Mouse (Mus musculus) forebrain, embryonic 10.5 days (tissue): ENCODE data around the gene Kyat1. TPM values are rescaled to one million over a fixed set of nuclear protein-coding genes. Genes with fewer than 3 reads are reported as not detected.
"Not testable (repeated sequence)": the region's sequence is repeated elsewhere in the genome, so short reads cannot be mapped to it uniquely, and the experiment has no call there.

Experiments
- DNase-seq: peaks from one replicate; pipeline ENCODE4 v3.0.0-alpha.2; 2017; ENCODE audit warnings: low spot score; ENCODE audit errors: extremely low spot score
- H3K27ac ChIP-seq: fragments of 300-500 bp; sonication (generic); 2 replicates; pipeline ENCODE4 v1.5.1; 2016; ENCODE audit warnings: mild to moderate bottlenecking
- H3K27me3 ChIP-seq: fragments of 300-500 bp; sonication (generic); 2 replicates; pipeline ENCODE4 v1.6.1; 2016; ENCODE audit warnings: mild to moderate bottlenecking; ENCODE audit not compliant: poor library complexity, severe bottlenecking
- H3K36me3 ChIP-seq: fragments of 300-500 bp; sonication (generic); replicated peaks from 2 replicates; pipeline ENCODE4 v1.6.1; 2016; ENCODE audit warnings: mild to moderate bottlenecking, moderate library complexity
- H3K4me1 ChIP-seq: fragments of 300-500 bp; sonication (generic); 2 replicates; pipeline ENCODE4 v1.6.1; 2016
- H3K4me3 ChIP-seq: fragments of 300-500 bp; sonication (generic); 2 replicates; pipeline ENCODE4 v1.5.1; 2016; ENCODE audit warnings: mild to moderate bottlenecking, moderate library complexity
- H3K9me3 ChIP-seq: fragments of 300-500 bp; sonication (generic); 2 replicates; pipeline ENCODE4 v1.6.1; 2016; ENCODE audit warnings: mild to moderate bottlenecking, moderate library complexity
- WGBS: fragments of 180-500 bp; shearing (Covaris S2); methylation state at CpG from one replicate; pipeline ENCODE4 v1.1.7; 2016; 5-methylcytosine and 5-hydroxymethylcytosine counted together
- polyA plus RNA-seq: library from polyadenylated mRNA; unstranded; fragments of >200 nt; fragmentation: Nextera tagmentation; extraction: Ambion mirVana; gene quantifications from 2 replicates; pipeline ENCODE4 v1.2.1, GENCODE M21; 2016

Gene Kyat1
- polyA plus RNA-seq, 1 experiment from 2014 or later: 8.6 TPM

DNA sequence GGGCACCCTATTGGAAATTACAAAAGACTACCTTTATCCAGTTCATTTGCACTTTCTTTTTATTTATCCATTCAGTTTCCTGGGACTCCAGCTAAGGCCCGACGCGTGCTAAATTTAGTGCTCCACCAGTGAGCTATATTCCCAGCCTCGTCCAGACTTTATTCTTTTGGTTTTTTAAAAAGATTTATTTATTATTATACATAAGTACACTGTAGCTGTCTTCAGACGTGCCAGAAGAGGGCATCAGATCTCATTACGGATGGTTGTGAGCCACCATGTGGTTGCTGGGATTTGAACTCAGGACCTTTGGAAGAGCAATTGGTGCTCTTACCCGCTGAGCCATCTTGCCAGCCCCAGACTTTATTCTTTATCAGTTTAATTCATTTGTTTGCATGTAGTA lies 26.9 kb downstream of the Kyat1 start:
- Histone ChIP-seq H3K4me3 (peak overlapping the region; percentile 61), H3K27ac (peak overlapping the region; percentile 80), H3K36me3 (peaks cover 37% of the 10 kb centered on the region), H3K4me1 (peaks cover 18% of the 10 kb centered on the region)
- DNase-seq, H3K27me3 ChIP-seq, H3K9me3 ChIP-seq: not testable (repeated sequence)
- 61% methylated on average over 7 of the region's 7 CpGs for WGBS

DNA sequence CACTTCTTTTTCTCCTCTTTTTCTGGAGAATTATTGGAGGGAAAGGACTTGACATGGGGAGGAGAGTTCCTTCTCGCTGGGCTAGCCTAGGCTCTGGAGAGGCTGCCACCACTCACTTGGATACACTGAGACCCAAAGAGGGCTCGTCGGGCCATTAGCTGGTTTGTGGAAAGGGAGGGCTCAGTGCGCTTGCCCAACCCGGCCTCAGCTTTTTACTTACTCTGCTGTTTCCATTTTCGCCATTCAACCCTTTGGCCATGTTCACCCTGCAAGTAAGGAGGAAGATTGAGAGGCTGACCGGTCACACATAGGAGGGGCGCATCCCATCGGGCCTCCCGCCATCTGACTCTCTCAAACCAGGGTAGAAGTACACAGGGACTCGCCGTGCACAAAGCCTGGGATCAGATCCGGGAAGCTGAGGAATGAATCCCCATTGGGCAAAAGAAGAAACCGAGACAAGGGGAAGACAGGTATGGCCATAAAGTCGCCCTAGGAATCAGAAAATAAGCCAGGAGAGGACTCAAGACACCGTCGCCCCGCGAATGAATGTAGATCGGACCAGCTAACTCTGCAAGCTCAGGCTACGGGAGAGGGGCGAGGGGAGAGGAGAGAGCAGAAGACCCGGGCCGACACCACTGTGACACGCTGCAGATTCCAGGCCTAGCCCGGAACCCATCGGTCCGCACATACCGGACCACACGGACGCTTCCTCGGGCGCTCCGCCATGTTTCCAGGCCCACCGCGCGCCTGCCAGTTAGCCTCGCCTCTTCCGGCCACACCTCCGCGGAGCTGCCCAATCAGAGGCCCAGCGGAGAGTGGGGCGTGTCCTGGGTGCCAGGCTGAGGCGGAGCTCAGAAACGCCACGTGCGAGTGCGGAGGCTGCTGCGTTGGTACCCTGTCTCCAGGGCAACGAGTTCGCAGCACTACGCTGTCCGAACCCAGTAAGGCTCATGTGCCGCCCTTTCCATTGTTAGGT lies 27.7 kb downstream of the Kyat1 start, which contains the start of gene Spout1:
Gene Spout1, minus strand, starts transcription at position 760 of the 976 bp plus-strand sequence.
- peak; percentile 97 for DNase-seq
- Histone ChIP-seq H3K27me3 (peaks cover 2% of the 10 kb centered on the region), H3K9me3 (peaks cover 8% of the 10 kb centered on the region; the same call in 1 of the 2 replicates), H3K4me3 (peak within 1 kb of the TSS; percentile 61), H3K36me3 (peaks cover 45% of the 10 kb centered on the region), H3K27ac (peak within 1 kb of the TSS; percentile 80), H3K4me1 (peaks cover 18% of the 10 kb centered on the region)
- WGBS: 4% methylated on average over 54 of the region's 54 CpGs

DNA sequence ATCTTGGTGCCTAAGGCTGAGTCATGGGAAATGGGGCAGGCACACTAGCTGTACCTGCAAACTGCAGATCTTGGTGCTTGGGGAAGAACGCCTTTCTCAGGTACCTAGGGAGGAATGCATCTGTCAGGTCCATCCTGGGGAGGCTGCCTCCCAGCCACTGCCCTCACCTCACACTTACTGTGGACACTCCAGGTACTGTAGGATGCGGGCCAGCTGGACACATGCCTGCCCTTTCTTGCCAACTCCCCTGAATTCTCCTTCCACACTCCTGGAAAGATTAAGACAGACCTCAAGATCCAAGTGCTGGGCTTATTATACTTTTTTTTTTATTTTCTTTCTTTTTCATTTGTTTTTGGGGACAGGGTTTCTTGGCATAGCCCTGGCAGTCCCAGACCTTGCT lies 29.1 kb downstream of the Kyat1 start:
- Histone ChIP-seq H3K4me1 (peaks cover 30% of the 10 kb centered on the region), H3K27ac (no peak overlapping the region), H3K36me3 (peaks cover 55% of the 10 kb centered on the region), H3K4me3 (peak overlapping the region; percentile 61; the same call in 1 of the 2 replicates), H3K27me3 (peaks cover 11% of the 10 kb centered on the region), H3K9me3 (peaks cover 8% of the 10 kb centered on the region; the same call in 1 of the 2 replicates)
- 96% methylated on average over 2 of the region's 2 CpGs for WGBS
- DNase-seq: no peak

DNA sequence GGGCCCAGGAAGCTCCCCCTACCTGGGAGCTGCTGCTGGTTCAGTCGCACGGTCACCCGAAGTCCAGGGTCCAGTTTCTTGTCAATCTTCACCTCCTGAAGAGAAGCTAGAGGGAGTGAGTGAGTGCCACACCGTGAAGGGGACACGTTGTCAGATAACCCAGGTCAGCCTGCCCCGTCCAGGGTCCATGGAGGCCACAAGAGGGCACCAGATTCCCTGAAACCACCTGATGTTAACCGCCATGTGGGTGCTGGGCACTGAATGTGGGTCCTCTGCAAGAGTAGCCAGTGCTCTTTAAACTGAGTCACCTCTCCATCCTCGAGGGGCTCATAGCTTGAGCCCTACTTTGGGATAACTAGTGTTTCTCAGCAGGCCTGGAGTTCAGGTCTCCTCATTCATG lies 29.8 kb downstream of the Kyat1 start:
- 88% methylated on average over 8 of the region's 8 CpGs for WGBS
- H3K27ac ChIP-seq: no peak overlapping the region
- H3K4me3 ChIP-seq: 0 out of 2 replicates have a peak overlapping the region, but pooled peaks have one; percentile 5
- H3K27me3 ChIP-seq: peaks cover 11% of the 10 kb centered on the region
- H3K36me3 ChIP-seq: peaks cover 55% of the 10 kb centered on the region
- peaks cover 37% of the 10 kb centered on the region for H3K4me1 ChIP-seq
- no peak for DNase-seq
- peaks cover 8% of the 10 kb centered on the region; the same call in 1 of the 2 replicates for H3K9me3 ChIP-seq

- H3K9me3 ChIP-seq: peaks cover 8% of the 10 kb centered on the region; the same call in 1 of the 2 replicates
- WGBS: 96% methylated on average over 20 of the region's 20 CpGs
- H3K36me3 ChIP-seq: peaks cover 55% of the 10 kb centered on the region
- DNase-seq: no peak
- no peak overlapping the region for H3K27ac ChIP-seq
- 0 out of 2 replicates have a peak overlapping the region, but pooled peaks have one; percentile 3 for H3K4me3 ChIP-seq
- peaks cover 11% of the 10 kb centered on the region for H3K27me3 ChIP-seq
- peaks cover 37% of the 10 kb centered on the region for H3K4me1 ChIP-seq
These were observed 32.0 kb downstream of the Kyat1 start for GRCm38 (mm10) chr2:30173541-30174240.

DNA sequence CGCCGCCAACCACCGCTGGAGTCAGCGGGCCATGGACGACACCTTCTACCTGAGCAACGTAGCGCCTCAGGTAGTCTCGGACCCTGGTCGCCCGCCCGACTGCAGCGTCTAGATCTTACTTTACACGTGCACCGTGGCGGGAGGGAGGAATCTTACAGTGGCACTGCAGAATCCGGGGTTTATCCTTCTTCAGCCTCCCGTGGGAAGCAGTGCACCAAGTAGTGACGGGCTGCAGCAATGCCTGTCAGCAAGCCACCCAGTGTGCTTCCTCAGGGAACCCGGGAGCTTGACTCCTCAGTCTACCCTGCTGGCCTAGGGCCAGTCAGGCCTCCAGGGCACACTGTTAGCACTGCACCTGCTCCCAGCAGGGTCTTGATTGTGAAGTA lies 33.7 kb downstream of the Kyat1 start:
- Histone ChIP-seq H3K4me1 (peaks cover 24% of the 10 kb centered on the region), H3K4me3 (peak overlapping the region; percentile 71), H3K27ac (peak overlapping the region; percentile 91), H3K36me3 (peaks cover 50% of the 10 kb centered on the region), H3K9me3 (peaks cover 16% of the 10 kb centered on the region; the same call in 1 of the 2 replicates), H3K27me3 (peaks cover 11% of the 10 kb centered on the region)
- 4% methylated on average over 19 of the region's 19 CpGs for WGBS
- peak; percentile 26 for DNase-seq

DNA sequence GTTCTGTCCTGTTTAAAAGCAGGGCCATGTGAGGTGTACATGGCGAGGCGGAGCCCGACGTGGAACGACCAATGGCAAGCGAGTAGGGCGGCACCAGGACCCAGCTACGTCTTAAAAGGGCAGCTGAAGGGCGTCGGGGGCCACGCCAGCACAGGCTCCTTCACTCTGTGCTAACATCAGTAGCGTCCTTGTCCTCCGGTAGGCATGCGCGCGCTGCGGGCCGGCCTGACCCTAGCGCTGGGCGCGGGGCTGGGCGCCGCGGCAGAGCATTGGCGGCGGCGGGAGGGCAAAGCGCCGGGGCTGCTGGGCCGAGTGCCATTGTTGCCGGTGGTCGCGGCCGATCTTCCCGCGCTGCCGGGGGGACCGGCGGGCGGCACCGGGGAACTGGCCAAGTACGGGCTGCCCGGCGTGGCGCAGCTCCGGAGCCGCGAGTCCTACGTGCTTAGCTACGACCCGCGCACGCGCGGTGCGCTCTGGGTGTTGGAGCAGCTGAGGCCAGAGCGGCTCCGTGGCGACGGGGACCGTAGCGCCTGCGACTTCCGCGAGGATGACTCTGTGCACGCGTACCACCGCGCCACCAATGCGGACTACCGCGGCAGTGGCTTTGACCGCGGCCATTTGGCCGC lies 34.2 kb downstream of the Kyat1 start, which contains the start of gene Endog:
Gene Endog, plus strand, starts transcription at position 123 of the 626 bp plus-strand sequence.
- Histone ChIP-seq H3K27me3 (peaks cover 11% of the 10 kb centered on the region), H3K4me3 (peak within 1 kb of the TSS; percentile 71), H3K9me3 (peaks cover 19% of the 10 kb centered on the region), H3K36me3 (peaks cover 45% of the 10 kb centered on the region), H3K4me1 (peaks cover 20% of the 10 kb centered on the region), H3K27ac (peak within 1 kb of the TSS; percentile 91)
- under 1% methylated on average over 71 of the region's 75 CpGs for WGBS
- peak; percentile 87 for DNase-seq

DNA sequence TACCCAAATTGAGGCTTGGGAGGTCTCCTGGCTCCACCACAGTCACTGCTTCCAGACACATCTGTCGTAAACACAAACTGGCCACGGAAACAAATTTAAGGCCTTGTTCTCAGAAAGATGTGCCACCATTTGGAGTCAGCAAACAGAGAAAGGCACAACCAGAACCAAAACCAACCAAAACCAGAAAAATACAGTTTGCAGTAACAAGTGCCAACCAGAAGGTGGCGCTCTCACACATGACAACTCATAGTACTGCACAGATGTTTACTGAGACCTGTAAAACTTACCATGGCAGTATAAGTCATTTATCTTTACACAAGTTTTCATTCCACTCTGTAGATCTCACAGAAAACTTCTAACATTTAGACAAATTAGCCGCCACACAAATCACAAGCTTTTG lies 39.0 kb downstream of the Kyat1 start:
- H3K27me3 ChIP-seq: no peaks in the 10 kb centered on the region
- H3K36me3 ChIP-seq: no peaks in the 10 kb centered on the region
- H3K9me3 ChIP-seq: peaks cover 24% of the 10 kb centered on the region
- H3K27ac ChIP-seq: no peak overlapping the region
- no peak for DNase-seq
- 54% methylated on average over 4 of the region's 4 CpGs for WGBS
- H3K4me1 ChIP-seq: peaks cover 9% of the 10 kb centered on the region
- H3K4me3 ChIP-seq: no peak overlapping the region

DNA sequence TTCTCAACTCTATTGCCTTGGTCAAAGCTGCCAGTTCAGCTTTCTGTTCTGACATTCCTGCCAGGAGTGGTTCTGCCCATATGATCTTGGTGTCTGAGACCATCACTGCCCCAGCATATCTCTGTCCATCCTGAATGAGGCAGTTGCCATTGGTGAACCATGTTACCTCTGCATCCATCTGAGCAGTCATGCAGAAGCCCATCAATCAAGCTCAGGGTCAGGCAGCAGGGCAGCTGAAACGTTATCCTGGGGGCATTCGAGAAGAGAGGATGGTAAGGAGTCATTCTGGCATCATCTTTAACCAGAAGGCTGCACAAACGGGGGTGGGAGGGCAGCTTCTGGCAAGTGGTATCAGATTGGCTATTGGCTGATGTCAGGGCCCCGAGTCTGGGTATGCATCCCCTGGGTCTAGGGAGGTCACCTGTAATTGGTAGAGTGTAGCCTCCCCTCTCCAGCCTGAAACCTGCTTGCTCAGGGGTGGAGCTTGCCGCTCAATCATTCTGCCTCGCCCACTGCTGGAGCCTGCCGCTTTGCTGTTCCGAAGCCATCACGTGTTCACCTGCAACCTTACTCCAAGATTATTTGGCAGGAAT lies 41.2 kb downstream of the Kyat1 start:
- no peak for DNase-seq
- H3K36me3 ChIP-seq: no peaks in the 10 kb centered on the region
- H3K9me3 ChIP-seq: peaks cover 24% of the 10 kb centered on the region
- no peaks in the 10 kb centered on the region for H3K27me3 ChIP-seq
- WGBS: 63% methylated on average over 9 of the region's 9 CpGs
- no peaks in the 10 kb centered on the region for H3K4me1 ChIP-seq
- H3K4me3 ChIP-seq: no peak overlapping the region
- no peak overlapping the region for H3K27ac ChIP-seq

DNA sequence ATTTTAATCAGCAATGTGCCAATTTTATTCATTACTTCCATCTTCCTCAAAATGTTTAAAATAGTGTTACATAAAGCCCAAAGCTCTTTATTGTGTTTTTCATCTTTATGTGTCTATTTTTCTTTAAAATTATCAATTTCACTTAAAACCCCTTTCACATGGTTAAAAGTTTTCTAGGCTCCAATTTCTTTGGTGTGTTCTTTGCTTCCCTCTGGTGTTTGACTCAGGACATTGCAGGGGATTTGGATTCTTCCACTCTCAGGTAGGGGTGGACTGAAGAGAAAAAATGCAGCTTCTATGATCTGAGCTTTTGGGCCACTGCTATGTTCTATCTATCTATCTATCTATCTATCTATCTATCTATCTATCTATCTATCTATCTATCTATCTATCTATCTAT lies 43.8 kb downstream of the Kyat1 start:
- peaks cover 15% of the 10 kb centered on the region for H3K9me3 ChIP-seq
- no peaks in the 10 kb centered on the region for H3K36me3 ChIP-seq
- H3K4me1 ChIP-seq: no peaks in the 10 kb centered on the region
- no peaks in the 10 kb centered on the region for H3K27me3 ChIP-seq
- no peak overlapping the region for H3K4me3 ChIP-seq
- DNase-seq: no peak
- no peak overlapping the region for H3K27ac ChIP-seq

DNA sequence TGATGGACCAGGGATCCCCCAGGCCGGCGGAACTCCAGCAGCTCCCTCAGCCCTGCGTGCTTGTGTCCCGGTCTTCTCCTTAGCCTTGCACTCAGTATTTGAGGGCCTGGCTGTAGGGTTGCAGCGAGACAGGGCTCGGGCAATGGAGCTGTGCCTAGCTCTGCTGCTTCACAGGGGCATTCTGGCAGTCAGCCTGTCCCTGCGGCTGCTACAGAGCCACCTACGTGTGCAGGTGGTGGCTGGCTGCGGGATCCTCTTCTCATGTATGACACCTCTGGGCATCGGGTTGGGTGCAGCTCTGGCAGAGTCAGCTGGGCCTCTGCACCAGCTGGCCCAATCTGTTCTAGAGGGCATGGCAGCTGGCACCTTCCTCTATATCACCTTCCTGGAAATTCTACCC lies 45.8 kb downstream of the Kyat1 start:
- 92% methylated on average over 8 of the region's 10 CpGs for WGBS
- not testable (repeated sequence) for H3K9me3 ChIP-seq

DNA sequence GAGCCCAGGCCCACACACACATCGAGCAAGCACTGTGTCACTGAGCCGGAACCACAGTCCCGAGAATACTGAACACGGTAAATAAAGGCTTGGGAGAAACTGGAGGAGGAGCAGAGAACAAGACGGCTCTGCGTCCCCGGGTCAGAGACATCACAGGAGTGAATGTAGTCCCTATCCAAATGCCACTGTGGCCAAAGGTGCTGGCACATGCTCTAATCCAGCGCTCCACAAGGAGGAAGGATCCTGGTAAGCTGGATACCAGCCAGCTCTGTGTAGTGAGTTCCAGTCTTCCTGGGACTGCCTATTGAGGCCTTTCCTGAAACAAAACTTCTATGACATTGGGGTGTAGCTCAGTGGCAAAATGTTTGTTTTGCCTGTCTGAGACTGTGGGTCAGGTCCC lies 53.0 kb downstream of the Kyat1 start:
- 88% methylated on average over 8 of the region's 8 CpGs for WGBS
- no peak overlapping the region for H3K27ac ChIP-seq
- no peak overlapping the region for H3K4me3 ChIP-seq
- no peak for DNase-seq
- H3K27me3 ChIP-seq: no peaks in the 10 kb centered on the region
- H3K36me3 ChIP-seq: peaks cover 46% of the 10 kb centered on the region
- H3K9me3 ChIP-seq: no peaks in the 10 kb centered on the region
- peaks cover 9% of the 10 kb centered on the region; the same call in 1 of the 2 replicates for H3K4me1 ChIP-seq

More for the DNA sequence above, 45.8 kb downstream of the Kyat1 start:
- DNase-seq, H3K36me3 ChIP-seq, H3K4me3 ChIP-seq, H3K27me3 ChIP-seq, H3K4me1 ChIP-seq, H3K27ac ChIP-seq: not testable (repeated sequence)
